In genomic region chr1:30584806-30585205, GRCm38 (mm10) we compare ENCODE assay signal across 8 mouse cellular contexts.
DNase-seq lines count a peak whose midpoint lies in the region; ATAC-seq and TF ChIP-seq lines count a peak whose summit lies in the region.
"Had no signal": no experiment of that assay in that cellular context is flagged by ENCODE, and none has a peak within 500 bp of the region (broad histone marks: within the 10 kb centered on the region; RNA-seq: fewer than 3 reads in every experiment).

No protein-coding gene starts in this region.

- H3K79me2 ChIP-seq in liver, adult 2 months (ENCODE audit: control insufficient read depth, insufficient read depth, low read length): no peaks in the 10 kb centered on the region

- no peak overlapping the region for H3K4me3 ChIP-seq in liver, adult 2 months (ENCODE audit: insufficient read depth, low read depth, low read length)
- H3K4me3 ChIP-seq in liver, embryonic 11.5 days (ENCODE audit: low read depth, low read length): no peak overlapping the region
- no peak overlapping the region for H3K4me3 ChIP-seq in midbrain, embryonic 12.5 days

- intact Hi-C loops in gastrocnemius, postnatal 14 days (cut with DNase I; ENCODE audit: low total_unique reads): no loop called here

- H3K4me2 ChIP-seq in liver, embryonic 11.5 days: no peak overlapping the region
- no peak overlapping the region for H3K4me2 ChIP-seq in midbrain, embryonic 12.5 days (replicated peaks)

- H3K27ac ChIP-seq in liver, adult 2 months (replicated peaks; ENCODE audit: insufficient read depth, low read depth, low read length): no peak overlapping the region
- H3K27ac ChIP-seq in liver, embryonic 11.5 days (ENCODE audit: low read depth, low read length): no peak overlapping the region
- H3K27ac ChIP-seq in midbrain, embryonic 12.5 days (replicated peaks): no peak overlapping the region
- H3K27ac ChIP-seq: macrophage had no signal

- TF ChIP-seq POLR2A in liver, adult 2 months (IDR thresholded peaks at IDR 0.05; ENCODE audit: extremely low read depth, insufficient read depth, low read length): no peak

- no peaks in the 10 kb centered on the region for H3K4me1 ChIP-seq in liver, adult 2 months (ENCODE audit: control insufficient read depth, insufficient read depth, low read length)
- H3K4me1 ChIP-seq in liver, embryonic 11.5 days (replicated peaks; ENCODE audit: control insufficient read depth, insufficient read depth, low read length): no peaks in the 10 kb centered on the region
- no peaks in the 10 kb centered on the region for H3K4me1 ChIP-seq in midbrain, embryonic 12.5 days

- H3K9ac ChIP-seq in liver, adult 2 months (ENCODE audit: low read depth, low read length): no peak overlapping the region
- no peak overlapping the region for H3K9ac ChIP-seq in liver, embryonic 11.5 days (ENCODE audit: low read depth, low read length)
- H3K9ac ChIP-seq in midbrain, embryonic 12.5 days (replicated peaks): no peak overlapping the region

- 3% methylated on average over 4 of the region's 4 CpGs for WGBS in liver, adult 2 months
- 9% methylated on average over 4 of the region's 4 CpGs for WGBS in liver, embryonic 11.5 days
- 3% methylated on average over 4 of the region's 4 CpGs for WGBS in midbrain, embryonic 12.5 days

- DNase-seq in liver, adult 2 months (ENCODE audit: extremely low read depth, low read depth, low spot score): peak; percentile 27
- DNase-seq in liver, embryonic 11.5 days (ENCODE audit: low spot score): no peak
- peak; percentile 2 for DNase-seq in MEL-GATA-1-ER (ENCODE audit: extremely low read depth, low read depth)
- DNase-seq in c-Kit-positive CD71-positive TER-119-negative erythroid progenitor cells, embryonic 14.5 days (ENCODE audit: low read depth): peak; percentile 11
- no peak for DNase-seq in gastrocnemius, postnatal 14 days

- peak; percentile 65 for TF ChIP-seq CTCF in liver, adult 2 months (IDR thresholded peaks at IDR 0.05; ENCODE audit: low read depth, low read length)

- no peaks in the 10 kb centered on the region for H3K36me3 ChIP-seq in liver, adult 2 months (ENCODE audit: control insufficient read depth, insufficient read depth, low read length)
- no peaks in the 10 kb centered on the region for H3K36me3 ChIP-seq in liver, embryonic 11.5 days (ENCODE audit: control insufficient read depth, insufficient read depth, low read length)
- no peaks in the 10 kb centered on the region for H3K36me3 ChIP-seq in midbrain, embryonic 12.5 days

- no peak for ATAC-seq in liver, embryonic 11.5 days (replicated peaks; ENCODE audit: low FRiP score)
- ATAC-seq in granulocyte monocyte progenitor cell, adult 5-6 weeks (replicated peaks; ENCODE audit: poor library complexity, severe bottlenecking): peak; percentile 82
- 0 out of 2 replicates have a peak, but pooled peaks have one; percentile 58 for ATAC-seq in midbrain, embryonic 12.5 days (ENCODE audit: low FRiP score, low read depth)

- H3K9me3 ChIP-seq in liver, embryonic 11.5 days (ENCODE audit: control insufficient read depth, low read length): no peaks in the 10 kb centered on the region
- no peaks in the 10 kb centered on the region for H3K9me3 ChIP-seq in midbrain, embryonic 12.5 days

- H3K27me3 ChIP-seq in liver, adult 2 months (ENCODE audit: control insufficient read depth, insufficient read depth, low read length): no peaks in the 10 kb centered on the region
- H3K27me3 ChIP-seq in liver, embryonic 11.5 days (replicated peaks; ENCODE audit: control insufficient read depth, insufficient read depth, low read length): no peaks in the 10 kb centered on the region
- no peaks in the 10 kb centered on the region for H3K27me3 ChIP-seq in midbrain, embryonic 12.5 days

Comparison
In these comparisons a context has a peak if more than half of its experiments do, and no peak if none do; other contexts are left out.
1. DNase-seq: peak in liver, adult 2 months (single experiment), MEL-GATA-1-ER (single experiment) and c-Kit-positive CD71-positive TER-119-negative erythroid progenitor cells, embryonic 14.5 days (single experiment); none in liver, embryonic 11.5 days (single experiment) and gastrocnemius, postnatal 14 days (single experiment).